Mouse (Mus musculus) c-Kit-negative CD71-positive TER-119-positive erythroid progenitor cells, embryonic 14.5 days (primary cell): ENCODE results near the gene Rfxank.

Source experiments
- DNase-seq: peaks from one replicate; pipeline ENCODE4 v3.0.0-alpha.2; 2013; ENCODE audit warnings: low read depth, low spot score

The Rfxank gene

GRCm38 (mm10) chr8:70139026-70139857 lies at the start of gene Rfxank, which contains the start of the genes Borcs8 and Mef2b:
Gene Rfxank (minus strand): TSS chr8:70139154.
Gene Borcs8 (plus strand): TSS chr8:70139499.
Gene Mef2b (plus strand): TSS chr8:70139711.
- DNase-seq, result peak; percentile 99

DNA sequence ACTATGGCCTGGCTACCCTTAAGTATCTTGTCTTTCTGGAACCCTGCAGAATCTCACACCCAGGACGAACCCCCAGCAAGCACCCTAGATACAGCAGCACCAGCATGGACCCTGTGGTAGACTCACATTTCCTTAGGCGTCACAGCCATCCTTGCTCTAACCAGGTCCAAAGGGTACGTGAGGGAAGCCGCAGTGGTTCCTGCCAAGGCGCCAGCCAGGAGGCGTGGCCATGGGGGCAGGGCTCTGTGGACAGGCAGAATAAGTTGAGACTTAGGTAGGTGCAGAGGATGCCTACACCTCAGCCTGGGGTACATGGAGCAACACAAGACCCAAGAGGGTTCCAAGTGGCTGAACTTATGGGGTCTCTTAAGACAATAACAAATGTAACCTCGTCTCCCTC lies 49.8 kb upstream of the Rfxank start:
- DNase-seq, result no peak

DNA sequence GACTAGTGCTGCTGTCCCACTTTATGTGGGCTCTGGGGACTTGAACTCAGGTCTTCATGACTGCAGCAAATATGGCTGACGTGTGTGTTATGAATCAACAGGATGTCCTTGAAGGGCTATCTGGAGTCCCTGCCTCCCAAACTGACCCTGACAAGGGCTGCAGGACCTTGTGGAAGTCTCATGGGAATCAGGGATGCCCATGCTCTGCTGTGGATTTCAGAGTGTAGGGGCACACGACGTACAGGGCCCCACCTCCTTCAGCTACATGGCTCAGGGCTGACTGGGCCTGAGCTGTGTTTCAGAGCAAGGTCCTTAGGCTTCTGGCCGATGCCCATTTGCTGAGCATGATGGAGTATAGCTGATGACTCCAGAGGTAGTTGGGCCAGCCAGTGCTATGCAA lies 44.2 kb upstream of the Rfxank start:
- no peak for DNase-seq

GRCm38 (mm10) chr8:70181903-70182252 lies 42.9 kb upstream of the Rfxank start:
- DNase-seq, result no peak

GRCm38 (mm10) chr8:70181212-70181902 lies 42.4 kb upstream of the Rfxank start:
- no peak for DNase-seq

GRCm38 (mm10) chr8:70179082-70179481 lies 40.1 kb upstream of the Rfxank start:
- DNase-seq, result no peak

DNA sequence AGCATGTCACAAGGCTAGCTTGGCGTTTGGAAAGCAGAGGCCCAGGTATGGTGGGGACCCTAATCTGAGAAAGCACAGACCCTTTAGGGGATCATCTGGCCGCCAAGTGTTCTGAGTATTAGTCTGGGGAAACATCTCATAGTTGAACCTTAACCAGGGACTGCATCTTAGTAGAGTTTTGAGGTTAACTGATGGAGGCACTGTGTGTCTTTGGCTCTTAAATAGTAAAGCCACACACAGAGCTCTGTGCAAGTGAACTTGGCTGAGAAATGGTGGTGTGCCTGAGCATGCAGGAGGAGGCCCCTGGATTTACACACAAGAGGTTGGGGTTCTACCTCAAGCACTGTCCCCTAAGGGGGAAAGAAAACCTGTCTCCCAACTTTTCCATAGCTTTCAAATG lies 39.3 kb upstream of the Rfxank start:
- DNase-seq, result no peak

- DNase-seq, result no peak
Measured at GRCm38 (mm10) chr8:70174079-70174478, 35.1 kb upstream of the Rfxank start.

GRCm38 (mm10) chr8:70173320-70173719 lies 34.4 kb upstream of the Rfxank start:
- no peak for DNase-seq

DNA sequence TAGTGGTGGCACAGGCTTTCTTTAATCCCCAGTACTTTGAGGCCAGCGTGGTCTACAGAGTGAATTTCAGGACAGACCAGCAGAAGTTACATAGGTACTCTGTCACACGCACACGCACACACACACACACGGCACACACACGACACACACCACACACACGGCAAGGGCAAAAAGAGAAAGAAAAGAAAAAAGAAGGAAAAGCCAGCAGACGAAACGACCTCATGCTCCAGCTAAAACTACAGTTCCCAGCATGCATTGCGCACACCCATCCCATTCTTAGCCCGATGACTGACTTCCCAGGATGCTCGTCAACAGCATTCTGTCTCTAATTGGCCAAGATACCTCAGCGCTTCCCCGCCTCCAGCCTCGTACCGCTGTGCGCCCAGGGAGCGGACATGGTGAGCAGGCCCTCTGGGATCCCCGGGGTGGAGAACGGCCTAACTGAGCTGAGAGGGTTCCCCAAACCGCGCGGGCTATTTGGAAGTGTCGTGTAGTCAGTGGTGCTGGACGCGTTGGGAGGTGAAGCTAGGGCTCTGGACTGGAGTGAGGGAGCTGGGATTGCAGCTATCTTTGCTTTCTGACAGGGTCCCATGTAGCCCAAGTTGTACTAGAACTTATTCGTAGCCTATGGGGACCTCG lies 33.2 kb upstream of the Rfxank start, which contains the start of gene Tmem161a:
Tmem161a (plus strand) TSS at position 314 of the 639 bp plus-strand sequence.
- peak; percentile 93 for DNase-seq

DNA sequence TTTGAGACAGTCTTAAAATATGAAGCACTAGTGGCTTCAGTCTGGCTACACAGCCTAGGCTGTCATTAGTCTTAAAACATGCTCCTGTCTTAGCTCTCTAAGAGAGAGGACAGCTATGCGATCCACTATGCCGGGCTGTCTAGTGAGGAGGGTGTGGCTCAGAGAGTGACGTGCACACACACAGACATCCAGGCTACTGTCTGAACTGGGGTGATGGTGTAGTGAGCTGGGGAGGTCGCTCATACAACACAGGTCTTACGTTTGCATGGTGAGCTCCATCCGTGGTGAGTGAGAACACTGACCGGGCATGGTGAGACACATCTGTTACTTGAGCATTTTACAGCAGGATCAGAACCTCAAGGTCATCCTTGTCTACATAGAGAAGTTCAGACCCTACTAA lies 32.3 kb upstream of the Rfxank start:
- DNase-seq, result no peak

DNA sequence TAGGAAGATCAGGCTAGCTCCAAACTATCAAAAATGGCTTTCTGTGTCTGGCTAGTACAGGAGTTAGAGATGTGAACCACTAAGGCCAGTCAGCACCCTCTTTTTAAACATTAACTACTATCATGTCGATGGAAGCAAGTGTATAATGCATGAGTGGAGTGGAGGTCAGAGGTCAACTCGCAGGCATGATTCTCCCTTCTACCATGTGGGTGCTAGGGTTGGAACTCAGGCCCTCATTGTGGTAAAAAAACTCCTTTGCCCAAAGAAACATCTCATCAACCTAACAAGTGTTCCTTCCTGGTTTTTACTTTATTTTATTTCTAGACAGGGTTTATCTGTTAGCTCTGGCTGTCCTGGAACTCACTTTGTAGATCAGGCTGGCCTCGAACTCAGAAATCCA lies 31.8 kb upstream of the Rfxank start:
- DNase-seq, result no peak

- no peak for DNase-seq
Measured at GRCm38 (mm10) chr8:70170116-70170515, 31.2 kb upstream of the Rfxank start.

DNA sequence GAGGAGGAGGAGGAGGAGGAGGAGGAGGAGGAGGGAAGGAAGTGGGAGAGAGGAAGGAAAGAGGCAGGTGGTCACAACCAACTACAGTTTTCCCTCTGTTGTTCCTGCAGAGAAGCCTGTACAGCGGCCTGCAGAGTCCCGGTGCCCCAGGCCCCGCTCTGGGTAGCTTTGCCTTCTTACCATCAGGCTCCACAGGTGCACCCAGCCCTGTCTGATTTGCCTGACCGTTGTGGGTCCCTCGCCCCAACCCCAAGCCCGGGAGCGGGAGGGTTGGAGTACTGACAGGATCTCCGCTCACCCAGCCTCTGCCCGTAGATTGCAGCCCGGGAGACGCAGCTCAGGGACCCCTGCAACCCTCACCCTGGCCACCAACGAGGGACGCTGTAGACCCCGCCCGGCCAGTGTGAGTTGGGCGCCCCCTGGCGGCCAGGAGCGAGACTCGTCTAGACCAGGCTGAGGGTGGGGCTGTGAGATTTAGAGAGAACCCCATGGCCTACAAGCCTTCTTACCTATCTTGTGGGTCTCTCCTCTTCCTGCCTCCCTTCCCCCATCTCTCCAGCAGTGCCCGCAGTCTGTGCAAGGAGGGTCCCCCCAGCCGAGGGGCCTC lies 27.7 kb upstream of the Rfxank start:
- peak; percentile 39 for DNase-seq

GRCm38 (mm10) chr8:70163316-70163715 lies 24.4 kb upstream of the Rfxank start:
- no peak for DNase-seq

DNA sequence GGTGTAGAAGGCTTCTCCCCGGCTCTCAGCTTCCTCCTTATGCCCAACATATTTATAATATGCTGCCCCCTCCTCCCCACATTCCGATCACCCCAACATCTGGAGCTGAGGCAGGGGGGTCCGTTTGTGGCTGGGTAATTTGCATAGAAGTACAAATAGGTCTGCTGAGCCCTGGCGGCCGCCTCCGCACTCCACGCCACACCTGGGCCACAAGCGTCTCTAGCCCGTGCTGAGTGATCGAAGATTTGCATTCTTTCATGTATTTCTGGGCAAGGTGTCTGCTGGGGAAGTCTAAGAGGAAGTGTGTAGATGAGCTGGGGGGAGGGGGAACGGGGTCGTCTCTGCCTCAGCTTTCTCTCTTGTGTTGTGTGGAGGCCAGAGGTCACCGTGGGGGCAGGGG lies 21.1 kb upstream of the Rfxank start:
- no peak for DNase-seq

GRCm38 (mm10) chr8:70159211-70159610 lies 20.3 kb upstream of the Rfxank start:
- no peak for DNase-seq

- no peak for DNase-seq
Measured at GRCm38 (mm10) chr8:70158069-70158853, 19.3 kb upstream of the Rfxank start.

DNA sequence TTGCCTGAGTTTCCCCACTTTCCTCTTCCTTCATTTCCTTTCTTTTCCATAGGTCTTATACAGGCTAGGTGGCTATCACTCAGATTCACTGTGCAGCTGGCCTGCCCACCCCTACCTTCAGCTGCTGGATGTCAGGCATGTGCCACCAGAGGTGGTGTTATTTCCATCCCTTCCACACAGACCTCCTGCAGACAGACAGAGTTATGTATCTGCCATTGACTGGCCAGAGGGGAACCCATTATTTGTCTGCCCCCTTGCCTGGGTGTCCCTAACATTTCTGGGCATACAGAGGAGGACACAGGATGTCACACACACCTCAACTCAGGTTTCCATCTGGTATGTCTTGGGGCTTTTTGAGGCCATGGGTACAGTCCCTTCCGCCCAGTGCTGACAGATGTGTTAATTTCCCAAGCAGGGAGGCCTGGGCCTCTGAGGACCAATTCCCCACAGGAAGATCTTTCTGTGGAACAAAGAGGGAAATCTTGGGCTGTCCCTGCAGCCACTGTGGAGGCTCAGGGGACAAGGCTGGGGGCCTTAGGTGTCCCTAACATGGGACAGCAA lies 18.4 kb upstream of the Rfxank start:
- no peak for DNase-seq

GRCm38 (mm10) chr8:70152537-70153257 lies 13.7 kb upstream of the Rfxank start:
- peak; percentile 49 for DNase-seq
